25 mouse cellular contexts compared by ENCODE assay signal in genomic region chr4:46146881-46147280, GRCm38 (mm10). TPM values are rescaled to one million over a fixed set of nuclear protein-coding genes. Genes with fewer than 3 reads are reported as not detected.
DNase-seq lines count a peak whose midpoint lies in the region; ATAC-seq and TF ChIP-seq lines count a peak whose summit lies in the region.
"Had no signal": no experiment of that assay in that cellular context is flagged by ENCODE, and none has a peak within 500 bp of the region (broad histone marks: within the 10 kb centered on the region; RNA-seq: fewer than 3 reads in every experiment).

No protein-coding gene starts in this region.

- DNase-seq in layer of hippocampus, adult 9-11 months, result peak; percentile 30
- no peak for DNase-seq in layer of hippocampus, postnatal 25 days (ENCODE audit: extremely low spot score in 1 of 2, low spot score in 1 of 2)
- DNase-seq in lung, postnatal 0 days (ENCODE audit: low spot score), result peak; percentile 12
- no peak for DNase-seq in lung, postnatal 14 days
- no peak for DNase-seq in Muller cell, postnatal 12 days (ENCODE audit: inconsistent ontology term)
- DNase-seq: adrenal gland, adult 8-10 months; adrenal gland, postnatal 25 days; cerebellum, adult 18-20 months; cerebellum, adult 9-10 months; cerebellum, postnatal 14 days; embryo, embryonic 11 days; gastrocnemius, adult 2 months; gastrocnemius, postnatal 14 days; heart, adult 11 months had no signal

- H3K27me3 ChIP-seq in lung, postnatal 0 days (replicated peaks; ENCODE audit: insufficient read depth, low read length), result no peaks in the 10 kb centered on the region
- H3K27me3 ChIP-seq: embryonic facial prominence, embryonic 13.5 days; forebrain, embryonic 12.5 days; forebrain, embryonic 15.5 days; hindbrain, embryonic 12.5 days; hindbrain, embryonic 15.5 days had no signal

- TF ChIP-seq POLR2A in cortical plate, adult 2 months (IDR thresholded peaks at IDR 0.05; ENCODE audit: extremely low read depth, insufficient read depth, low read length), result no peak

- no peak for ATAC-seq in lung, postnatal 0 days
- ATAC-seq: activated CD4-positive, CD25-positive, alpha-beta regulatory T cell, adult 4 months; CD4-positive, CD25-positive, alpha-beta regulatory T cell, adult 4 months; forebrain, embryonic 15.5 days had no signal

- no peaks in the 10 kb centered on the region for H3K4me1 ChIP-seq in lung, postnatal 0 days (ENCODE audit: insufficient read depth, low read depth, low read length)
- H3K4me1 ChIP-seq in cortical plate, adult 2 months (ENCODE audit: control insufficient read depth, insufficient read depth, low read length), result peaks cover 4% of the 10 kb centered on the region; the same call in 1 of the 2 replicates
- H3K4me1 ChIP-seq: embryonic facial prominence, embryonic 10.5 days; embryonic facial prominence, embryonic 13.5 days; forebrain, embryonic 12.5 days; forebrain, embryonic 15.5 days; hindbrain, embryonic 12.5 days; hindbrain, embryonic 15.5 days had no signal

- H3K4me3 ChIP-seq in lung, postnatal 0 days (ENCODE audit: low read depth, low read length), result no peak overlapping the region
- H3K4me3 ChIP-seq in cortical plate, adult 2 months (ENCODE audit: insufficient read depth, low read length), result no peak overlapping the region
- H3K4me3 ChIP-seq: embryonic facial prominence, embryonic 10.5 days; embryonic facial prominence, embryonic 13.5 days; erythroblast, embryonic 14.5 days; forebrain, embryonic 12.5 days; forebrain, embryonic 15.5 days; gastrocnemius, adult 2 months; hindbrain, embryonic 12.5 days; hindbrain, embryonic 15.5 days had no signal

- no peak for TF ChIP-seq EP300 in lung, postnatal 0 days (IDR thresholded peaks at IDR 0.05)

- H3K4me2 ChIP-seq in lung, postnatal 0 days (replicated peaks; ENCODE audit: low read depth, low read length), result no peak overlapping the region
- H3K4me2 ChIP-seq: embryonic facial prominence, embryonic 13.5 days; forebrain, embryonic 12.5 days; forebrain, embryonic 15.5 days; heart, embryonic 11.5 days; hindbrain, embryonic 12.5 days; hindbrain, embryonic 15.5 days had no signal

- 89% methylated on average over 1 of the region's 1 CpGs for WGBS in lung, postnatal 0 days

- H3K36me3 ChIP-seq in lung, postnatal 0 days (ENCODE audit: insufficient read depth, low read length), result peaks cover 2% of the 10 kb centered on the region; the same call in 1 of the 2 replicates

- no peak overlapping the region for H3K9ac ChIP-seq in lung, postnatal 0 days (replicated peaks; ENCODE audit: low read depth)
- H3K9ac ChIP-seq: embryonic facial prominence, embryonic 13.5 days; forebrain, embryonic 12.5 days; forebrain, embryonic 15.5 days; hindbrain, embryonic 12.5 days; hindbrain, embryonic 15.5 days had no signal

- no peaks in the 10 kb centered on the region for H3K9me3 ChIP-seq in lung, postnatal 0 days (ENCODE audit: low read length)
- H3K9me3 ChIP-seq: embryonic facial prominence, embryonic 10.5 days; embryonic facial prominence, embryonic 13.5 days; forebrain, embryonic 12.5 days; forebrain, embryonic 15.5 days; hindbrain, embryonic 12.5 days; hindbrain, embryonic 15.5 days had no signal

- no peak for TF ChIP-seq CTCF in lung, postnatal 0 days (IDR thresholded peaks at IDR 0.05)
- TF ChIP-seq CTCF in cortical plate, adult 2 months (IDR thresholded peaks at IDR 0.05; ENCODE audit: extremely low read depth, insufficient read depth, low read length), result no peak

- no peak overlapping the region for H3K27ac ChIP-seq in lung, postnatal 0 days (ENCODE audit: low read length)
- peak overlapping the region; percentile 37; the same call in 1 of the 2 replicates for H3K27ac ChIP-seq in cortical plate, adult 2 months (ENCODE audit: insufficient read depth, low read length)
- H3K27ac ChIP-seq: embryonic facial prominence, embryonic 10.5 days; embryonic facial prominence, embryonic 13.5 days; forebrain, embryonic 12.5 days; forebrain, embryonic 15.5 days; gastrocnemius, adult 2 months; hindbrain, embryonic 12.5 days; hindbrain, embryonic 15.5 days had no signal

RNA-seq across cellular contexts. Expression of gene Tstd2, which starts 8.4 kb away (rescaled TPM):
- total RNA-seq in layer of hippocampus, postnatal 25 days (2021), result 10 to 100 TPM; 19.0 to 22.0 TPM
- 16.8 and 19.3 TPM in 2 replicates for polyA plus RNA-seq in lung, postnatal 0 days (2015; fragmentation: Nextera tagmentation; extraction: Ambion mirVana)
- 13.7 and 14.7 TPM in 2 replicates for polyA plus RNA-seq in cortical plate, adult 2 months (2012; rRNA removed)

RNA-seq across cellular contexts. Expression of gene Ncbp1, which starts 8.5 kb away (rescaled TPM):
- total RNA-seq in layer of hippocampus, postnatal 25 days (2021), result 10 to 100 TPM; 51.4 to 60.4 TPM
- 21.9 and 23.8 TPM in 2 replicates for polyA plus RNA-seq in lung, postnatal 0 days (2015; fragmentation: Nextera tagmentation; extraction: Ambion mirVana)
- 52.6 and 58.9 TPM in 2 replicates for polyA plus RNA-seq in cortical plate, adult 2 months (2012; rRNA removed)

RNA-seq across cellular contexts. Expression of gene Xpa, which starts 49.2 kb away (rescaled TPM):
- total RNA-seq in layer of hippocampus, postnatal 25 days (2021), result 10 to 100 TPM; 12.7 to 18.0 TPM
- polyA plus RNA-seq in lung, postnatal 0 days (2015; fragmentation: Nextera tagmentation; extraction: Ambion mirVana), result 22.0 and 29.2 TPM in 2 replicates
- polyA plus RNA-seq in cortical plate, adult 2 months (2012; rRNA removed), result 17.9 and 20.9 TPM in 2 replicates

Comparison
In these comparisons a context has a peak if more than half of its experiments do, and no peak if none do; other contexts are left out.
1. DNase-seq: peak in layer of hippocampus, adult 9-11 months (single experiment) and lung, postnatal 0 days (single experiment); none in layer of hippocampus, postnatal 25 days (0 of 2), lung, postnatal 14 days (single experiment) and Muller cell, postnatal 12 days (single experiment).